Mouse (Mus musculus) erythroblast, embryonic 14.5 days (primary cell): ENCODE results near the gene Tfcp2. TPM values are rescaled to one million over a fixed set of nuclear protein-coding genes. Genes with fewer than 3 reads are reported as not detected.
A peak's percentile ranks its signal among the peaks of the same experiment; 100 is the strongest.

Experiments used
- H3K27me3 ChIP-seq: 2 replicates; pipeline ENCODE4 v1.6.1; 2012; ENCODE audit warnings: inconsistent platforms; ENCODE audit not compliant: control insufficient read depth
- H3K36me3 ChIP-seq: 2 replicates; pipeline ENCODE4 v1.6.1; 2012; ENCODE audit warnings: mild to moderate bottlenecking, inconsistent platforms; ENCODE audit not compliant: control insufficient read depth
- H3K4me1 ChIP-seq: 2 replicates; pipeline ENCODE4 v1.6.1; 2012; ENCODE audit warnings: inconsistent platforms; ENCODE audit not compliant: control insufficient read depth
- H3K4me3 ChIP-seq: replicated peaks from 2 replicates; pipeline ENCODE3; 2012; ENCODE audit warnings: moderate library complexity, mild to moderate bottlenecking, inconsistent platforms
- H3K9me3 ChIP-seq: 2 replicates; pipeline ENCODE4 v1.6.1; 2012; ENCODE audit warnings: low read length, inconsistent platforms, mixed read lengths; ENCODE audit not compliant: control insufficient read depth
- GATA1 ChIP-seq: IDR thresholded peaks from 2 replicates; pipeline ENCODE4 v1.6.1; 2012; ENCODE audit warnings: low read length, inconsistent platforms, mixed read lengths
- TAL1 ChIP-seq: IDR thresholded peaks from 3 replicates; pipeline ENCODE4 v1.6.1; 2012; ENCODE audit warnings: low read length, inconsistent platforms, mixed read lengths
- polyA plus RNA-seq: library from polyadenylated mRNA; stranded (reverse); fragments of >175 nt; gene quantifications from 2 replicates; pipeline ENCODE4 v1.2.3, GENCODE M21; 2012

Tfcp2 gene
- 0.16 and 0.65 TPM in 2 replicates for polyA plus RNA-seq

DNA sequence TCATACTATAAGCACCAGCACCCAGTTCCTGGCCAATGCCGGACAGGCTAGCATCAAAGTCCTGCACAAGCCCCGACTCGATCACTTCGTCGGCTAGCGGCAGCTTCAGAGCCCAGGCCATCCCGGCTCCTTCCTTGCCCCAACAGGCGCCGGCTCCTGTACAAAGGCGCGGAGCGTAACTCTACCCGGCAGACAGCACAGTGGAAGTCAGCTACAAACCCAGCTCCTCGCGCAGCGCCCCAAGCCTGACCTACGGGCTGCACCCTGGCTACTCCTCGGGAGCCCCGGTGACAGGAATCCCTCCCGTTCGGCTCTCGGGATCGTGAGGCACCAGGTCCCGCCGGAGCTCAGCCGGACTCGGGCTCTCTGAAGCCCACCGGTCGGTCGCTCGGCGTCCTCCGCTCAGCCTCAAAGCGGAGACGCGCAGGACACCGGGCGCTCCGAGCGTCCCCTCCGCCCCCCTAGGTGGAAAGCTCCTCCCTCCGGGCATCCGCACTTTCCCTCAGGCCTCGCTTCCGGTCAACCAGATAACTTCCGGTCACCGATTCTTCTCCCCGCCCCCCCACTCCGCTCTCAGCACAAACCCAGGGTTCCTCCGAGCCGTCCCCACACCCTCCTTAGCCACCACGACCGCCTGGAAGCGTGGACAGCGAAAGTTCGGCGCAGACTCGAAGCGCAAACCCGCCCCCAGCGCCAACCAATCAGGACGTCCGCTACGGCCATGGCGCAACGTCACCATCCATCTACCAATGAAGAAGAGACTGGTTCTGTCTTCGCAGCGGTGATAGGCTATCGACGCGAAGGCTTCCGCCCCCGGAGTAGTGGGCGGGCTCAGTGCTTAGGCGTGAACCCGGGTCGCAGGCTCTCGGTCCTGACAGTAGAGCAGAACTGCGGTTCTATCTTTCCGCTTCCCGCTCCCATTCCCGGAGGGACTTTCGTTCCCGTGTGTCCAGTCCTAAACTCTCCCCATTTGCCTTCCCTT, at the start of gene Tfcp2:
Gene Tfcp2, minus strand, starts transcription at position 683 of the 982 bp plus-strand sequence.
- peak within 1 kb of the TSS; percentile 77 for H3K4me3 ChIP-seq
- peaks cover 16% of the 10 kb centered on the region for H3K36me3 ChIP-seq
- H3K27me3 ChIP-seq, result no peaks in the 10 kb centered on the region
- H3K9me3 ChIP-seq, result peaks cover 8% of the 10 kb centered on the region; the same call in 1 of the 2 replicates
- TF ChIP-seq TAL1 (no peak), GATA1 (no peak)
- H3K4me1 ChIP-seq, result peaks cover 57% of the 10 kb centered on the region

DNA sequence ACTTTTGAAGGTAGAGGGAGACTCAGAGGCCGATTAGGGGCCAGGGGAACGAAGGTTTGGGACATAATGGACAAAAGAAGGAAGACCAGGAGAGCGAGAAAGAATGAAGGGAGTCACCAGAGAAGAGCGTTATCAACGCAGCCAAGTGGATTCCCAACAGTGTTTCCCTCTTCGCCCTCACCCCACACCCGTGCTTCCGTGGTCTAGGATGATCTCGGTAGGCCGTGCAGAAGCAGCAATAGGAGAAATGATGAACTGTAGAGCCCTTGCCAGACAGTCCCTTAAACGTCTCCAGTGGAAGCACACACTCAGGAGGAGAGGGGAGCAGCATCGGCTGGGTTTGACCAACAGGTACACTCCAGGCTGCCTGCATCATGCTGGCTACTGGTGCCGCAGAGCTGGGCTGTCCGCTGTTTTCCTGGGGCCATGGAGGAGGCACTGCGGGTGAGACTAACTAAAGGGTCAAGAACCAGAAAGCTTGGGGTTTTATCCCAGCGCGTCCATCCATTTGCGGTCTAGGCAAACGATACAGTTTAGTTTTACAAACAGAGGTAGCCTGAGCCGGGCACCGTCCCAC, 49.0 kb upstream of the Tfcp2 start:
- TF ChIP-seq GATA1 (no peak), TAL1 (no peak)
- peaks cover 8% of the 10 kb centered on the region for H3K4me1 ChIP-seq
- H3K9me3 ChIP-seq, result peaks cover 4% of the 10 kb centered on the region; the same call in 1 of the 2 replicates
- H3K36me3 ChIP-seq, result no peaks in the 10 kb centered on the region
- no peak overlapping the region for H3K4me3 ChIP-seq
- H3K27me3 ChIP-seq, result peaks cover 87% of the 10 kb centered on the region

DNA sequence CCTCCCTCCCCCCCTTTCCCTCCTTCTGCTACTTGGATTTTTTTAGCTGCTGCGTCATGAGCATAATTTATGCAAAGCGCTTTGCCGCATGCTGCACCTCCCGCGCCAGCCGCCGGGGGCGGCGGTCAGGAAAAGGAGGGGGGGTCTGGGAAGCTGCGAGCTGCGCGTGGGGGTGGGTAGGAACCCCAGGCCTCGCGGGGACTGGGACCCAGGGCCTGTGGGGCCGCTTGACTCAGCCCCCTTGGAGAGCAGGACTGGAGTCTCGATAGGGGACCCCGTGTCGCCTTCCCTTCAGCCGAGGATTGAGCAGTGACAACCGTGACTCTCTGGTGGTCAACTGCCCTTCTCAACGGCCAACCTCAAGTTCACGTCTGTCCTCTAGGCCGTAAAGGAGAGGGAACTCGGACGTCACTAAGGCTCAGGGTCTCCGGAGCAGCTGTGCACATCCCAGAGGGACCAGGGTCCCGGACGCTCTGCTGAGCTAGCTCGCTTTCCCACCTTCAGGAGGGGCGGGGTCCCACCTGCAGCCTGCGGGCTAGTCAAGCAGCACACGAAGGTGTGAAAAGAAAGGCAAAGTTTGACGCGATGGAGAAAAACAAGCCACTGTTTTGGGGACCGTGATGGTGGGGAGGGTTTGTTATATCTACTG, 48.4 kb upstream of the Tfcp2 start:
- H3K4me1 ChIP-seq, result peaks cover 8% of the 10 kb centered on the region
- peaks cover 84% of the 10 kb centered on the region for H3K27me3 ChIP-seq
- H3K9me3 ChIP-seq, result peaks cover 4% of the 10 kb centered on the region; the same call in 1 of the 2 replicates
- H3K4me3 ChIP-seq, result peak overlapping the region; percentile 15
- H3K36me3 ChIP-seq, result no peaks in the 10 kb centered on the region
- TF ChIP-seq GATA1 (no peak), TAL1 (no peak)

DNA sequence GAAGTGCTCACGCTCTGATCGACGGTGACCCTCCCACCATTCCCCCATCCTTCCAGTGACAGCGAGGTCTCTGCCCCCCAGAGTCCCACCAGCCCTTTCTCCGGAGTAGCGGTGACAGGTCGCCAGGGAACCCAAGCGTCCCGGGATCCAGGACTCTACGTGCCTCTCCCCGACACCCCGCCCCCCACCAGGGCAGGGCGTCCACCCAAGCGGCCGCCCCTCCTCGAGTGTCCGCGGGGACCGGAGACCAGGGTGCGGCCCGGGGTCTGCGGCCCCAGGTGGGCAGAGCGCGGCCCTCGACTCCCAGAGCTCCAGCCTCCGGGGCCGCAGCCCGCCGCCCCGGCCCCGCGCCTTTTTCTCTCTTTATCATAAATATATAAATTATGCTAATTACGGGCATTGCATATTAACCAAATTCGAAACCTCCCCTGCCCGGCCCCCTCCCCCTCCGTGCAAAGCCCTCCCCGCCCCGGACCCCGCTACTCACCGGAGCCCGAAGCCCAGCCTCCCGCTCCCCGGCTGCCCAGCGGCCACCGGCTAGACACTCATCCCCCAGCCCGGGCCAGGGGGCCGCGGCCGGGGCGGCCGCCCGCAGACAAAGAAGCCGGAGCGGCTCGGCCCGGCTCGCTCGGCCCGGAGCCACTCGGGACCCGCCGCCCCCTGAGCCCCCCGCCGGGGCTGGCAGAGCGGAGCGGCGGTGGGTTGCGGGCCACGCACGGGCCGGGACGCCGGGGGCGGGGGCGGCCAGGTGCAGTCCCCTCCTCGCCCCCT, 47.7 kb upstream of the Tfcp2 start, which contains the start of gene Pou6f1:
Gene Pou6f1, minus strand, starts transcription at position 709 of the 771 bp plus-strand sequence.
- peaks cover 4% of the 10 kb centered on the region; the same call in 1 of the 2 replicates for H3K9me3 ChIP-seq
- peak within 1 kb of the TSS; percentile 36 for H3K4me3 ChIP-seq
- TF ChIP-seq GATA1, result no peak
- no peak for TF ChIP-seq TAL1
- no peaks in the 10 kb centered on the region for H3K36me3 ChIP-seq
- H3K4me1 ChIP-seq, result peaks cover 4% of the 10 kb centered on the region
- peaks cover 80% of the 10 kb centered on the region for H3K27me3 ChIP-seq

DNA sequence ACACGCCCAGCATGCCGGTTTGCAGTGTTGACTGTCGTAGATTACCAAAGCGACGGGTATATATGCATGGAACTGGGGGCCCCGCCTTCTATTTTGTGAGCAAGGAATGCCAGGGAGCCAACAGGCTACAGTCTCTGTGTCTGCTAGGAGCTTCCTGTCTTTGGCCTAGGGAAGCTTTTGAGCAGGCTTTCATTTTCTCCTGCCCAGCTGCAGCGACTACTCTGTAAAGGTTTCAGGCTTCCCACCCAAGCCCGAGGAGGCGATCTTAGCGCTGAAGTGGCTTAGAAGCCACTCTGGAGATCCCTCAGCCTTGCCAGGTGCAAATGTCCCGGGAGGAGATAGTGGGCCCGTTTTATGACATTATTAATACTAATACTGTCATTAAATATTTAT, 47.1 kb upstream of the Tfcp2 start:
- peak overlapping the region; percentile 36 for H3K4me3 ChIP-seq
- H3K4me1 ChIP-seq, result peaks cover 4% of the 10 kb centered on the region
- peaks cover 77% of the 10 kb centered on the region for H3K27me3 ChIP-seq
- peaks cover 4% of the 10 kb centered on the region; the same call in 1 of the 2 replicates for H3K9me3 ChIP-seq
- no peaks in the 10 kb centered on the region for H3K36me3 ChIP-seq
- TF ChIP-seq TAL1, result no peak
- no peak for TF ChIP-seq GATA1

DNA sequence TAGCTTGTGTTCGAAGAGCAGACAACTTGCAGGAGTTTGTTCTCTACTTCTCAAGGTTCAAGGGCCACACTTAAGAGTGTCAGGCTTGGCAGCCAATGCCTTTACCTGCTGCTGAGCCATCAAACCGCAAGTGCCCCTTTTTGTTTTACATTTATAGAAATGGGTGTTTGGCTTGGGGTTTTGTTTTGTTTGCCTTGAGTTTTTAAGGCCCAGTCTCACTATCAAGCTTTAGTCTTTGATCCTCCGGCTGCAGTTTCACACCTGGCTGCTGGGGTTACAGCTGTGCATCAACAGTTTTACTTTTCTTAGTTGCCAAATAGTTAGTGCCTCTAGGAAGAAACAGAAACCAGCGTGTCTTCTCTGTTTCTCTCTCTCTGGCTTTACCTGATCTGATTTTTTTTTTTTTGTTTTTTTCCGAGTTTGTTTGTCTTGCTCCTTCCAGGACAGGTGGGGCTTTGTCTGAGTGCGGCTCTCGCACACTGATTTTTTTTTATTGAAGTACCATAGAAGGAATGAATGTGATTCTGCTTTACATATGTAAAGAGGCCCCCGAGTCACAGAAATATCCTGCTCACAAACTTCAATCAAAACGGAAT, 46.6 kb upstream of the Tfcp2 start:
- Histone ChIP-seq H3K9me3 (peaks cover 4% of the 10 kb centered on the region; the same call in 1 of the 2 replicates), H3K4me1 (peaks cover 4% of the 10 kb centered on the region), H3K27me3 (peaks cover 72% of the 10 kb centered on the region), H3K36me3 (no peaks in the 10 kb centered on the region), H3K4me3 (no peak overlapping the region)
- TF ChIP-seq GATA1 (no peak), TAL1 (no peak)

DNA sequence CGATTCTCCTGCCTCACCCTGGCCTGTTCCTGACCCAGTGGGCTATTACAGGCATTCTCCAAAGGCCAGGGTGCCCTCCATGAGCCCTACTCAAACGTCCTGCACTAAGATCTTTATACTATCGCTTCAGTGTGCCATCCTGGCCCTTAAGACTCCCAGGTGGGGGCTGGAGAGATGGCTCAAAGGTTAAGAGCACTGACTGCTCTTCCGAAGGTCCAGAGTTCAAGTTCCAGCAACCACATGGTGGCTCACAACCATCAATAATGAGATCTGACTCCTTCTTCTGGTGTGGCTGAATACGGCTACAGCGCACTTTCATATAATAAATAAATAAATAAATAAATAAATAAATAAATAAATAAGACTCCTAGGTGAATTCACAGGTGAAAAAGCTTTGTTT, 41.0 kb upstream of the Tfcp2 start:
- Histone ChIP-seq H3K27me3 (peaks cover 32% of the 10 kb centered on the region), H3K9me3 (no peaks in the 10 kb centered on the region), H3K4me3 (no peak overlapping the region), H3K36me3 (no peaks in the 10 kb centered on the region), H3K4me1 (no peaks in the 10 kb centered on the region)
- TF ChIP-seq TAL1 (no peak), GATA1 (no peak)

DNA sequence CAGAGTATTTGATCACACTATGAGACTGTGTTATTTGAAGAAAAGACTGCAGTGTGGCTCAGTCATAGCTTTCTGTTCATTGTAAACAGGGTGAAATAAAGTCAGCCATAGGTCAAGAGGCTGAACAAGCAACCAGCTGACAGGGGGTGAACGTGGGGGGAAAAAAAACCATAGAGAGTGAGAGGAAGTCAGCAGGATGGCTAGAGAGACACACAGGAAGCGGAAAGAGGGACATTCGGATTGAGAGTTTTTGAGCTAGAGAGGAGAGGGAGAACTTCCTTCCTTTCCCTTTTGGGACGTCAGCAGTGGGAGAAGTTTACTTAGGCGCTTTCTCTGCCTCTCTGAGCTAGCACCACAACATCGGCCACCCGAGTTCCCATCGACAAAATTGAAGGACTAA, 38.6 kb upstream of the Tfcp2 start:
- TF ChIP-seq TAL1 (no peak), GATA1 (no peak)
- Histone ChIP-seq H3K36me3 (no peaks in the 10 kb centered on the region), H3K9me3 (no peaks in the 10 kb centered on the region), H3K4me1 (no peaks in the 10 kb centered on the region), H3K4me3 (no peak overlapping the region), H3K27me3 (peaks cover 13% of the 10 kb centered on the region)
